Mouse (Mus musculus): Measurements from ENCODE around the gene Zfp276. TPM values are rescaled to one million over a fixed set of nuclear protein-coding genes. Genes with fewer than 3 reads are reported as not detected.
"Not testable (repeated sequence)": the region's sequence is repeated elsewhere in the genome, so short reads cannot be mapped to it uniquely, and the experiment has no call there.

The Zfp276 gene
- polyA plus RNA-seq, 1 experiment from 2014 or later = 8.0 TPM

- ATAC-seq (ENCODE audit: insufficient read depth) = no peak
- H3K4me2 ChIP-seq = no peak overlapping the region
- no peak overlapping the region for H3K27ac ChIP-seq (replicated peaks)
- no peak overlapping the region for H3K9ac ChIP-seq
- no peaks in the 10 kb centered on the region for H3K27me3 ChIP-seq
- peaks cover 18% of the 10 kb centered on the region for H3K4me1 ChIP-seq (replicated peaks)
- peaks cover 37% of the 10 kb centered on the region for H3K36me3 ChIP-seq (replicated peaks)
- H3K9me3 ChIP-seq (replicated peaks) = no peaks in the 10 kb centered on the region
- no peak overlapping the region for H3K4me3 ChIP-seq (replicated peaks)
- 79% methylated on average over 12 of the region's 12 CpGs for WGBS (ENCODE audit: insufficient replicate concordance)
Measured at GRCm38 (mm10) chr8:123245543-123245942, 8.5 kb upstream of the Zfp276 start.

GRCm38 (mm10) chr8:123247748-123248147, 6.2 kb upstream of the Zfp276 start:
- no peak overlapping the region for H3K4me3 ChIP-seq (replicated peaks)
- no peaks in the 10 kb centered on the region for H3K9me3 ChIP-seq (replicated peaks)
- no peak for ATAC-seq (ENCODE audit: insufficient read depth)
- H3K4me2 ChIP-seq = no peak overlapping the region
- peaks cover 40% of the 10 kb centered on the region for H3K36me3 ChIP-seq (replicated peaks)
- H3K4me1 ChIP-seq (replicated peaks) = peaks cover 25% of the 10 kb centered on the region
- no peak overlapping the region for H3K27ac ChIP-seq (replicated peaks)
- 85% methylated on average over 6 of the region's 6 CpGs for WGBS (ENCODE audit: insufficient replicate concordance)
- H3K27me3 ChIP-seq = no peaks in the 10 kb centered on the region
- no peak overlapping the region for H3K9ac ChIP-seq

GRCm38 (mm10) chr8:123248596-123248995, 5.4 kb upstream of the Zfp276 start:
- Histone ChIP-seq H3K27ac (replicated peaks) (no peak overlapping the region), H3K4me2 (no peak overlapping the region), H3K27me3 (no peaks in the 10 kb centered on the region), H3K36me3 (replicated peaks) (peaks cover 37% of the 10 kb centered on the region), H3K4me1 (replicated peaks) (peaks cover 28% of the 10 kb centered on the region), H3K9me3 (replicated peaks) (no peaks in the 10 kb centered on the region), H3K4me3 (replicated peaks) (no peak overlapping the region), H3K9ac (no peak overlapping the region)
- 67% methylated on average over 8 of the region's 8 CpGs for WGBS (ENCODE audit: insufficient replicate concordance)
- ATAC-seq (ENCODE audit: insufficient read depth) = no peak

GRCm38 (mm10) chr8:123250940-123251339, 3.1 kb upstream of the Zfp276 start:
- ATAC-seq (ENCODE audit: insufficient read depth) = no peak
- H3K9ac ChIP-seq = no peak overlapping the region
- H3K4me2 ChIP-seq = no peak overlapping the region
- peaks cover 34% of the 10 kb centered on the region for H3K4me1 ChIP-seq (replicated peaks)
- H3K36me3 ChIP-seq (replicated peaks) = peaks cover 31% of the 10 kb centered on the region
- no peaks in the 10 kb centered on the region for H3K9me3 ChIP-seq (replicated peaks)
- no peak overlapping the region for H3K4me3 ChIP-seq (replicated peaks)
- H3K27ac ChIP-seq (replicated peaks) = no peak overlapping the region
- 90% methylated on average over 5 of the region's 5 CpGs for WGBS (ENCODE audit: insufficient replicate concordance)
- no peaks in the 10 kb centered on the region for H3K27me3 ChIP-seq

- Histone ChIP-seq H3K27ac (replicated peaks) (peak overlapping the region; percentile 88), H3K27me3 (no peaks in the 10 kb centered on the region), H3K4me1 (replicated peaks) (peaks cover 40% of the 10 kb centered on the region), H3K36me3 (replicated peaks) (peaks cover 32% of the 10 kb centered on the region), H3K4me3 (replicated peaks) (peak overlapping the region; percentile 98), H3K9ac (peak overlapping the region; percentile 94), H3K9me3 (replicated peaks) (no peaks in the 10 kb centered on the region), H3K4me2 (peak overlapping the region; percentile 97)
- ATAC-seq (ENCODE audit: insufficient read depth) = no peak
- 49% methylated on average over 4 of the region's 4 CpGs for WGBS (ENCODE audit: insufficient replicate concordance)
Measured at GRCm38 (mm10) chr8:123252925-123253324, 1.1 kb upstream of the Zfp276 start.

GRCm38 (mm10) chr8:123253451-123254098, 420 bp upstream of the Zfp276 start:
- peak; percentile 35 for ATAC-seq (ENCODE audit: insufficient read depth)
- H3K9ac ChIP-seq = peak overlapping the region; percentile 94
- H3K4me1 ChIP-seq (replicated peaks) = peaks cover 40% of the 10 kb centered on the region
- no peaks in the 10 kb centered on the region for H3K9me3 ChIP-seq (replicated peaks)
- peak overlapping the region; percentile 97 for H3K4me2 ChIP-seq
- no peaks in the 10 kb centered on the region for H3K27me3 ChIP-seq
- WGBS (ENCODE audit: insufficient replicate concordance) = under 1% methylated on average over 40 of the region's 40 CpGs
- H3K36me3 ChIP-seq (replicated peaks) = peaks cover 38% of the 10 kb centered on the region
- H3K4me3 ChIP-seq (replicated peaks) = peak overlapping the region; percentile 98
- peak overlapping the region; percentile 88 for H3K27ac ChIP-seq (replicated peaks)

GRCm38 (mm10) chr8:123255170-123255569, 1.2 kb downstream of the Zfp276 start:
- H3K27me3 ChIP-seq = no peaks in the 10 kb centered on the region
- H3K4me1 ChIP-seq (replicated peaks) = peaks cover 40% of the 10 kb centered on the region
- H3K4me2 ChIP-seq = peak overlapping the region; percentile 97
- no peak for ATAC-seq (ENCODE audit: insufficient read depth)
- peak overlapping the region; percentile 98 for H3K4me3 ChIP-seq (replicated peaks)
- 0 out of 2 replicates have a peak overlapping the region, but pooled peaks have one; percentile 88 for H3K27ac ChIP-seq (replicated peaks)
- peak overlapping the region; percentile 94 for H3K9ac ChIP-seq
- peaks cover 53% of the 10 kb centered on the region for H3K36me3 ChIP-seq (replicated peaks)
- WGBS (ENCODE audit: insufficient replicate concordance) = 59% methylated on average over 6 of the region's 6 CpGs
- no peaks in the 10 kb centered on the region for H3K9me3 ChIP-seq (replicated peaks)

GRCm38 (mm10) chr8:123257114-123257513, 3.1 kb downstream of the Zfp276 start:
- WGBS (ENCODE audit: insufficient replicate concordance) = 69% methylated on average over 3 of the region's 3 CpGs
- peaks cover 36% of the 10 kb centered on the region for H3K4me1 ChIP-seq (replicated peaks)
- H3K27me3 ChIP-seq = no peaks in the 10 kb centered on the region
- no peaks in the 10 kb centered on the region for H3K9me3 ChIP-seq (replicated peaks)
- H3K4me3 ChIP-seq (replicated peaks) = no peak overlapping the region
- no peak overlapping the region for H3K27ac ChIP-seq (replicated peaks)
- peaks cover 57% of the 10 kb centered on the region for H3K36me3 ChIP-seq (replicated peaks)
- ATAC-seq (ENCODE audit: insufficient read depth) = no peak
- no peak overlapping the region for H3K4me2 ChIP-seq
- no peak overlapping the region for H3K9ac ChIP-seq

- H3K36me3 ChIP-seq (replicated peaks) = peaks cover 57% of the 10 kb centered on the region
Measured at GRCm38 (mm10) chr8:123257593-123257992, 3.6 kb downstream of the Zfp276 start.

GRCm38 (mm10) chr8:123267926-123268656, 14.1 kb downstream of the Zfp276 start:
- Histone ChIP-seq H3K27ac (replicated peaks) (no peak overlapping the region), H3K27me3 (no peaks in the 10 kb centered on the region), H3K4me3 (replicated peaks) (no peak overlapping the region), H3K9me3 (replicated peaks) (no peaks in the 10 kb centered on the region), H3K4me1 (replicated peaks) (0 out of 2 replicates have a peak, but pooled peaks cover 9% of the 10 kb centered on the region), H3K9ac (no peak overlapping the region), H3K4me2 (no peak overlapping the region), H3K36me3 (replicated peaks) (peaks cover 83% of the 10 kb centered on the region)
- ATAC-seq (ENCODE audit: insufficient read depth) = peak; percentile 26; the same call in 1 of the 2 replicates
- WGBS (ENCODE audit: insufficient replicate concordance) = 79% methylated on average over 14 of the region's 14 CpGs

More at GRCm38 (mm10) chr8:123257593-123257992, 3.6 kb downstream of the Zfp276 start:
- peaks cover 31% of the 10 kb centered on the region for H3K4me1 ChIP-seq (replicated peaks)
- H3K9ac ChIP-seq; H3K27me3 ChIP-seq; ATAC-seq (ENCODE audit: insufficient read depth); H3K4me2 ChIP-seq; H3K9me3 ChIP-seq (replicated peaks); H3K4me3 ChIP-seq (replicated peaks); H3K27ac ChIP-seq (replicated peaks): not testable (repeated sequence)
- 75% methylated on average over 8 of the region's 8 CpGs for WGBS (ENCODE audit: insufficient replicate concordance)

- peaks cover 71% of the 10 kb centered on the region for H3K36me3 ChIP-seq (replicated peaks)
- H3K9me3 ChIP-seq (replicated peaks) = no peaks in the 10 kb centered on the region
- no peak overlapping the region for H3K4me2 ChIP-seq
- 0 out of 2 replicates have a peak, but pooled peaks cover 9% of the 10 kb centered on the region for H3K4me1 ChIP-seq (replicated peaks)
- H3K27me3 ChIP-seq = no peaks in the 10 kb centered on the region
- WGBS (ENCODE audit: insufficient replicate concordance) = 81% methylated on average over 10 of the region's 10 CpGs
- H3K9ac ChIP-seq = no peak overlapping the region
- no peak overlapping the region for H3K4me3 ChIP-seq (replicated peaks)
- no peak for ATAC-seq (ENCODE audit: insufficient read depth)
- H3K27ac ChIP-seq (replicated peaks) = no peak overlapping the region
Measured at GRCm38 (mm10) chr8:123271147-123271546, 17.2 kb downstream of the Zfp276 start.

Measured in liver, embryonic 15.5 days (tissue).